Mouse (Mus musculus) kidney, adult 9 months (tissue): ENCODE results near the gene Nfkbia.
A peak's percentile ranks its signal among the peaks of the same experiment; 100 is the strongest.

ENCODE experiments used
- DNase-seq: peaks from one replicate; pipeline ENCODE4 v3.0.0; 2022

The Nfkbia gene

GRCm38 (mm10) chr12:55465401-55465983 is 27.0 kb downstream of the Nfkbia start:
- peak; percentile 67 for DNase-seq

GRCm38 (mm10) chr12:55464846-55465361 is 27.5 kb downstream of the Nfkbia start:
- DNase-seq, result no peak

- peak; percentile 95 for DNase-seq
These were observed 28.2 kb downstream of the Nfkbia start for GRCm38 (mm10) chr12:55463992-55464845.

- no peak for DNase-seq
These were observed 29.4 kb downstream of the Nfkbia start for GRCm38 (mm10) chr12:55463087-55463486.

- DNase-seq, result no peak
These were observed 30.0 kb downstream of the Nfkbia start for GRCm38 (mm10) chr12:55462456-55462855.

- no peak for DNase-seq
These were observed 30.7 kb downstream of the Nfkbia start for GRCm38 (mm10) chr12:55461767-55462166.

GRCm38 (mm10) chr12:55460900-55461299 is 31.5 kb downstream of the Nfkbia start:
- DNase-seq, result no peak

GRCm38 (mm10) chr12:55459739-55460138 is 32.7 kb downstream of the Nfkbia start:
- no peak for DNase-seq

- DNase-seq, result no peak
These were observed 35.6 kb downstream of the Nfkbia start for GRCm38 (mm10) chr12:55456893-55457292.

GRCm38 (mm10) chr12:55456136-55456535 is 36.3 kb downstream of the Nfkbia start:
- DNase-seq, result no peak

- DNase-seq, result no peak
These were observed 37.2 kb downstream of the Nfkbia start for GRCm38 (mm10) chr12:55455206-55455605.

GRCm38 (mm10) chr12:55453924-55454323 is 38.5 kb downstream of the Nfkbia start:
- no peak for DNase-seq

- DNase-seq, result peak; percentile 48
These were observed 39.6 kb downstream of the Nfkbia start for GRCm38 (mm10) chr12:55452839-55453238.

- peak; percentile 26 for DNase-seq
These were observed 42.0 kb downstream of the Nfkbia start for GRCm38 (mm10) chr12:55450421-55450820.

- no peak for DNase-seq
These were observed 43.4 kb downstream of the Nfkbia start for GRCm38 (mm10) chr12:55449048-55449447.

- no peak for DNase-seq
These were observed 44.0 kb downstream of the Nfkbia start for GRCm38 (mm10) chr12:55448457-55448856.

GRCm38 (mm10) chr12:55447396-55447760 is 45.1 kb downstream of the Nfkbia start:
- no peak for DNase-seq

GRCm38 (mm10) chr12:55446746-55447395 is 45.6 kb downstream of the Nfkbia start:
- DNase-seq, result peak; percentile 70

- no peak for DNase-seq
These were observed 46.1 kb downstream of the Nfkbia start for GRCm38 (mm10) chr12:55446366-55446745.

- no peak for DNase-seq
These were observed 46.9 kb downstream of the Nfkbia start for GRCm38 (mm10) chr12:55445583-55445982.

- no peak for DNase-seq
These were observed 48.4 kb downstream of the Nfkbia start for GRCm38 (mm10) chr12:55444031-55444451.

- DNase-seq, result peak; percentile 93
These were observed 49.3 kb downstream of the Nfkbia start for GRCm38 (mm10) chr12:55442861-55443850.
